Mouse (Mus musculus) embryonic facial prominence, embryonic 14.5 days (tissue): ENCODE results near the gene Extl2. TPM values are rescaled to one million over a fixed set of nuclear protein-coding genes. Genes with fewer than 3 reads are reported as not detected.

Source experiments
- ATAC-seq: fragments of 200-750 bp; cut with Nextera tagmentation; 2 replicates; pipeline ENCODE4 v1.8.0; 2017; ENCODE audit warnings: low read depth, moderate number of reproducible peaks, moderate TSS enrichment
- DNase-seq: peaks from one replicate; pipeline ENCODE4 v3.0.0-alpha.2; 2015; ENCODE audit warnings: low spot score
- H3K27ac ChIP-seq: fragments of 300-500 bp; sonication (generic); replicated peaks from 2 replicates; pipeline ENCODE4 v1.5.1; 2014; ENCODE audit warnings: low read depth, mild to moderate bottlenecking, low read length, moderate library complexity
- H3K27me3 ChIP-seq: fragments of 300-500 bp; sonication (generic); replicated peaks from 2 replicates; pipeline ENCODE4 v1.6.1; 2014; ENCODE audit warnings: low read length; ENCODE audit not compliant: control insufficient read depth, insufficient read depth
- H3K36me3 ChIP-seq: fragments of 300-500 bp; sonication (generic); 2 replicates; pipeline ENCODE4 v1.6.1; 2014; ENCODE audit warnings: low read length, mixed read lengths; ENCODE audit not compliant: control insufficient read depth, insufficient read depth
- H3K4me1 ChIP-seq: fragments of 300-500 bp; sonication (generic); 2 replicates; pipeline ENCODE4 v1.6.1; 2014; ENCODE audit warnings: antibody characterized with exemption, low read length; ENCODE audit not compliant: control insufficient read depth, insufficient read depth
- H3K4me2 ChIP-seq: fragments of 300-500 bp; sonication (generic); 2 replicates; pipeline ENCODE4 v1.6.1; 2014; ENCODE audit warnings: low read depth, mild to moderate bottlenecking, low read length, moderate library complexity, mixed read lengths
- H3K4me3 ChIP-seq: fragments of 300-500 bp; sonication (generic); 2 replicates; pipeline ENCODE4 v1.5.1; 2014; ENCODE audit warnings: low read depth, mild to moderate bottlenecking, low read length
- H3K9ac ChIP-seq: fragments of 300-500 bp; sonication (generic); 2 replicates; pipeline ENCODE4 v1.6.1; 2014; ENCODE audit warnings: low read depth, mild to moderate bottlenecking, low read length, moderate library complexity, mixed read lengths
- H3K9me3 ChIP-seq: fragments of 300-500 bp; sonication (generic); 2 replicates; pipeline ENCODE4 v1.6.1; 2016; ENCODE audit warnings: low read length; ENCODE audit not compliant: control insufficient read depth
- WGBS: fragments of 180-500 bp; shearing (Covaris S2); extraction: QIAGEN DNeasy Blood & Tissue Kit; methylation state at CpG from one replicate; pipeline ENCODE4 v1.1.7; 2014; 5-methylcytosine and 5-hydroxymethylcytosine counted together
- polyA plus RNA-seq: library from polyadenylated mRNA; unstranded; fragments of >200 nt; fragmentation: Nextera tagmentation; extraction: Ambion mirVana; gene quantifications from 2 replicates; pipeline ENCODE4 v1.2.1, GENCODE M21; 2014

Gene Extl2
- polyA plus RNA-seq, 1 experiment from 2014 or later, result 23.8 TPM

DNA sequence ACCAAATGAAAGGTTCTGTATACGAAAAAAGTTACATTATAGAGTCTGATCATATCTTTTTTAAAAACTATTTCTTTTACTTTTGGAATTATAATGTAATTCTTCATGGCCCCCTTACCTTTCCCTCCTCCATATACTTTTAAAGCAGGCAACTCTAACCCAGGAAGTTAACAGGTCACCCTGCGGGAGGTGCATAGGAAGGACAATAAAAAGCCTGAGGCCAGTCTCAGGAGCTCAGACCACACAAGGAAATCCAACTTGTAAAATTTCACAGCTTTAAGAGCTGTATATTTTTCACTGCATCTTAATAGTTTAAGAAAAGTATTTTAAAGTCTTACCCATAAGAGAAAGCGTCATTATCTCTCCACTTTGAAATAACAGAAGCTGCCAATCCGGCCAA, 14.7 kb upstream of the Extl2 start:
- 72% methylated on average over 4 of the region's 4 CpGs for WGBS
- Histone ChIP-seq H3K9me3 (no peaks in the 10 kb centered on the region), H3K27me3 (no peaks in the 10 kb centered on the region), H3K4me2 (no peak overlapping the region), H3K9ac (no peak overlapping the region), H3K4me3 (no peak overlapping the region), H3K27ac (no peak overlapping the region), H3K4me1 (no peaks in the 10 kb centered on the region), H3K36me3 (peaks cover 37% of the 10 kb centered on the region)
- ATAC-seq, result no peak
- DNase-seq, result no peak

- no peak for DNase-seq
- no peak overlapping the region for H3K27ac ChIP-seq
- H3K4me3 ChIP-seq, result no peak overlapping the region
- H3K9me3 ChIP-seq, result peaks cover 3% of the 10 kb centered on the region
- H3K27me3 ChIP-seq, result no peaks in the 10 kb centered on the region
- no peaks in the 10 kb centered on the region for H3K4me1 ChIP-seq
- H3K4me2 ChIP-seq, result no peak overlapping the region
- ATAC-seq, result 0 out of 2 replicates have a peak, but pooled peaks have one; percentile 47
- peaks cover 42% of the 10 kb centered on the region for H3K36me3 ChIP-seq
- H3K9ac ChIP-seq, result no peak overlapping the region
- 61% methylated on average over 10 of the region's 10 CpGs for WGBS
These were observed 14.2 kb upstream of the Extl2 start for GRCm38 (mm10) chr3:115993025-115993424.

- no peak for DNase-seq
- Histone ChIP-seq H3K9ac (no peak overlapping the region), H3K9me3 (peaks cover 6% of the 10 kb centered on the region), H3K4me2 (no peak overlapping the region), H3K4me1 (no peaks in the 10 kb centered on the region), H3K36me3 (peaks cover 38% of the 10 kb centered on the region), H3K27ac (no peak overlapping the region), H3K4me3 (no peak overlapping the region), H3K27me3 (no peaks in the 10 kb centered on the region)
- ATAC-seq, result no peak
- WGBS, result 89% methylated on average over 5 of the region's 5 CpGs
These were observed 10.3 kb upstream of the Extl2 start for GRCm38 (mm10) chr3:115996929-115997328.

- 6% methylated on average over 12 of the region's 12 CpGs for WGBS
- H3K9ac ChIP-seq, result peak overlapping the region; percentile 86
- peak overlapping the region; percentile 88 for H3K4me3 ChIP-seq
- H3K4me1 ChIP-seq, result peaks cover 14% of the 10 kb centered on the region; the same call in 1 of the 2 replicates
- peak overlapping the region; percentile 86 for H3K27ac ChIP-seq
- no peaks in the 10 kb centered on the region for H3K27me3 ChIP-seq
- H3K9me3 ChIP-seq, result no peaks in the 10 kb centered on the region
- peak; percentile 36 for DNase-seq
- peaks cover 22% of the 10 kb centered on the region for H3K36me3 ChIP-seq
- peak overlapping the region; percentile 83 for H3K4me2 ChIP-seq
- ATAC-seq, result peak; percentile 8; the same call in 1 of the 2 replicates
These were observed 831 bp upstream of the Extl2 start for GRCm38 (mm10) chr3:116006284-116006977.

GRCm38 (mm10) chr3:116007941-116008440, 729 bp downstream of the Extl2 start:
- H3K27me3 ChIP-seq, result no peaks in the 10 kb centered on the region
- DNase-seq (peak; percentile 92), ATAC-seq (peak; percentile 64)
- H3K4me2 ChIP-seq, result peak overlapping the region; percentile 83
- H3K9ac ChIP-seq, result peak overlapping the region; percentile 86
- no peaks in the 10 kb centered on the region for H3K9me3 ChIP-seq
- peak overlapping the region; percentile 88 for H3K4me3 ChIP-seq
- H3K27ac ChIP-seq, result peak overlapping the region; percentile 86
- H3K36me3 ChIP-seq, result peaks cover 15% of the 10 kb centered on the region
- WGBS, result 1% methylated on average over 12 of the region's 12 CpGs
- H3K4me1 ChIP-seq, result peaks cover 14% of the 10 kb centered on the region; the same call in 1 of the 2 replicates

- no peak for ATAC-seq
- no peak overlapping the region for H3K4me2 ChIP-seq
- no peak overlapping the region for H3K4me3 ChIP-seq
- no peaks in the 10 kb centered on the region for H3K9me3 ChIP-seq
- H3K27me3 ChIP-seq, result no peaks in the 10 kb centered on the region
- 89% methylated on average over 17 of the region's 17 CpGs for WGBS
- H3K27ac ChIP-seq, result no peak overlapping the region
- H3K9ac ChIP-seq, result no peak overlapping the region
- H3K4me1 ChIP-seq, result peaks cover 14% of the 10 kb centered on the region; the same call in 1 of the 2 replicates
- no peak for DNase-seq
- peaks cover 5% of the 10 kb centered on the region; the same call in 1 of the 2 replicates for H3K36me3 ChIP-seq
These were observed 2.5 kb downstream of the Extl2 start for GRCm38 (mm10) chr3:116009622-116010344.

DNA sequence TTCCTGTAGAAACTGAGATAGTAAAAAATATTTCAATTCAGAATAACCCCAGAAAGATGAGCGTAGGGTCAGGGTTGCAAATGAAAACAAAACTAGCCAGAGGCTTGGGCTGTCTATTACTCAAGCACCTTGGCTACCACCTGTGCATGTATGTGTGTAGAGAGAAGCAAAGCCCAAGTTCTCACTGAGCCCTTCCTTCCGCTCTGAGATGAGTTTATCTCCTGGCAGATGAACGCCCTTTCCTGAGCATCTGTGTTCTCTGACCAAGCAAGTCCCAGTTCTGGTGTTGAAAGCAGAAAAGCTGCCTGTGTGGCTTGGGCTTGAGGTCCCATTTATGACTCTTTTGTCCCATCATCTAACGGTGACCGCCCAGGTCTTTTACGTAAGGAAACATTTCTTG, 7.6 kb downstream of the Extl2 start:
- 94% methylated on average over 6 of the region's 6 CpGs for WGBS
- no peak for ATAC-seq
- no peaks in the 10 kb centered on the region for H3K36me3 ChIP-seq

GRCm38 (mm10) chr3:116016116-116016515, 8.9 kb downstream of the Extl2 start:
- Histone ChIP-seq H3K4me2 (no peak overlapping the region), H3K27ac (no peak overlapping the region), H3K4me1 (no peaks in the 10 kb centered on the region), H3K27me3 (no peaks in the 10 kb centered on the region), H3K36me3 (no peaks in the 10 kb centered on the region), H3K9me3 (no peaks in the 10 kb centered on the region), H3K4me3 (no peak overlapping the region), H3K9ac (no peak overlapping the region)
- WGBS, result 92% methylated on average over 13 of the region's 13 CpGs
- DNase-seq (no peak), ATAC-seq (no peak)

More for the DNA sequence above, 7.6 kb downstream of the Extl2 start:
- Histone ChIP-seq H3K9me3 (no peaks in the 10 kb centered on the region), H3K4me1 (no peaks in the 10 kb centered on the region), H3K27me3 (no peaks in the 10 kb centered on the region), H3K9ac (no peak overlapping the region), H3K27ac (no peak overlapping the region), H3K4me2 (no peak overlapping the region), H3K4me3 (no peak overlapping the region)
- DNase-seq, result no peak
